Mouse (Mus musculus) neural tube, embryonic 12.5 days (tissue): ENCODE measurements at regions not wholly inside any gene's neighbourhood (a gene's known extent, or its start where the extent isn't known, plus 50 kb on each side); places are given as distances from the start of the nearest gene placed in this dataset.

ENCODE experiments used
- ATAC-seq: fragments of 200-750 bp; cut with Nextera tagmentation; 2 replicates; pipeline ENCODE4 v1.8.0; 2017; ENCODE audit warnings: low read depth, mild to moderate bottlenecking, moderate TSS enrichment, moderate library complexity; ENCODE audit not compliant: low FRiP score
- H3K27ac ChIP-seq: fragments of 300-500 bp; sonication (generic); 2 replicates; pipeline ENCODE4 v1.5.1; 2016
- H3K27me3 ChIP-seq: fragments of 300-500 bp; sonication (generic); replicated peaks from 2 replicates; pipeline ENCODE4 v1.6.1; 2016; ENCODE audit warnings: mild to moderate bottlenecking
- H3K36me3 ChIP-seq: fragments of 300-500 bp; sonication (generic); 2 replicates; pipeline ENCODE4 v1.6.1; 2016; ENCODE audit warnings: mild to moderate bottlenecking
- H3K4me1 ChIP-seq: fragments of 300-500 bp; sonication (generic); 2 replicates; pipeline ENCODE4 v1.6.1; 2016
- H3K4me2 ChIP-seq: fragments of 300-500 bp; sonication (generic); replicated peaks from 2 replicates; pipeline ENCODE4 v1.6.1; 2016; ENCODE audit warnings: mild to moderate bottlenecking
- H3K4me3 ChIP-seq: fragments of 300-500 bp; sonication (generic); 2 replicates; pipeline ENCODE4 v1.5.1; 2016
- H3K9ac ChIP-seq: fragments of 300-500 bp; sonication (generic); 2 replicates; pipeline ENCODE4 v1.6.1; 2016; ENCODE audit warnings: mild to moderate bottlenecking
- H3K9me3 ChIP-seq: fragments of 300-500 bp; sonication (generic); 2 replicates; pipeline ENCODE4 v1.6.1; 2016; ENCODE audit warnings: mild to moderate bottlenecking
- WGBS: fragments of 180-500 bp; shearing (Covaris S2); methylation state at CpG from one replicate; pipeline ENCODE4 v1.1.7; 2016; 5-methylcytosine and 5-hydroxymethylcytosine counted together

DNA sequence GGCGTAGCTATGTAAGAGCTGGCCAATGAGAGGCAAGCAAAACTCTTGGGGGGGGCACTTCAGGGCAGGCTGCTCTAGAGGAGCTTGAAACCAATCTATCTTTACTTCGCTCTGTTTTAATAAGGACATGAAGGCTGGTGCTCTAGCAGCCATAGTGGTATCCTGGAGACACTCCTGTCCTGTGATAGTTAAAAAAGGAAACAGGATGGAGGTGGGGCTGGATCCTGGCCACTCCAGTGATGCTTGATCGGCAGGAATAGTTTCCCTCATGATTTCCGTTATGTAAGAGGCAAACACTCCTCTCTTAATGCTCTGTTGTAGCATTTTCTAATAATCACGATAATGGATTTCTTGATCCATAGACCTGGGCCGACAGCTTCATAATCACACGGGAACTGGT lies 266.1 kb downstream of the Sox9 start:
- Histone ChIP-seq H3K9ac (no peak overlapping the region), H3K36me3 (peaks cover 3% of the 10 kb centered on the region; the same call in 1 of the 2 replicates), H3K9me3 (no peaks in the 10 kb centered on the region), H3K4me1 (peaks cover 28% of the 10 kb centered on the region), H3K4me2 (no peak overlapping the region), H3K4me3 (no peak overlapping the region), H3K27me3 (no peaks in the 10 kb centered on the region), H3K27ac (no peak overlapping the region)
- 89% methylated on average over 7 of the region's 7 CpGs for WGBS
- no peak for ATAC-seq

DNA sequence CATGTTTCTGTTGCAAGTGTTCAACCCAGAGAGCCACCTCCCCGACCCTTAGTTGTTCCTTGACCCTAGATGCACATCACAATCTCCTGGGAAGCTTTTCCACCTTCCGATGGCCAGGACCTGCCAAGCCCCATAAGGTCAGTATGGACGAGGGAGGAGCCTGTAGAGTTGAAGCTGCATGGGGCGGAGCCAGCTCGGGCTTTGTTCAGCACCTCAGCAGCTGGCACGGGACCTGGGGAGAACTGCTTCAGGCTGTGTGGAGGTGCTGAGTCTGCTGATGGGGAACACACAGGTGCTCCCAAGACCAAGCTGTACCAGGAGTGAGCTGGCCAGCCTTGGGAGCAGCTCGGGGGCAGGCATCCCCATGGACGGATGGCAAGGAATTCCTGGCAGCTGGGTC lies 267.6 kb downstream of the Sox9 start:
- WGBS: 51% methylated on average over 8 of the region's 8 CpGs
- no peaks in the 10 kb centered on the region; the same call in 1 of the 2 replicates for H3K36me3 ChIP-seq
- H3K4me2 ChIP-seq: no peak overlapping the region
- no peak overlapping the region for H3K9ac ChIP-seq
- no peak for ATAC-seq
- no peaks in the 10 kb centered on the region for H3K27me3 ChIP-seq
- no peak overlapping the region for H3K4me3 ChIP-seq
- peaks cover 28% of the 10 kb centered on the region for H3K4me1 ChIP-seq
- no peaks in the 10 kb centered on the region for H3K9me3 ChIP-seq
- no peak overlapping the region for H3K27ac ChIP-seq

DNA sequence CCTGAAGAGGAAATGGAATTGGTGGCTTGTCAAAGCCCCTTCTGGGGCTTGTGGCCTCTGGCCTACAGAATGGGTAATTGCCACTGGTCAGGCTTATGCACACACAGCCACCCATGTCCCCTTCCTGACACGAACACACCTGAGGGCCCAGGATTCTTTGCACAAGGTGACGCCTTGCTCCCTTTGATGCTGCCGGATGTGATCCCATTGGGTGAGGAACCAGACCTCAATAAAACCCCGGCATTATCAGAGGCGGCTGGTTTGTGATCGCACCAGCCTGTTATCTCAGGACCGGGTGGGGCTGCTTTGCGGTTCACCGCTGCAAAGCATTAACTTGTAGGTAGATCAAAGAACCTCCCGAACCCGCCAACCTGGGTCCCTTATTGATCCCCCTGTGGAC lies 270.5 kb downstream of the Sox9 start:
- no peaks in the 10 kb centered on the region; the same call in 1 of the 2 replicates for H3K36me3 ChIP-seq
- 95% methylated on average over 11 of the region's 11 CpGs for WGBS
- no peaks in the 10 kb centered on the region for H3K9me3 ChIP-seq
- no peak overlapping the region for H3K9ac ChIP-seq
- no peaks in the 10 kb centered on the region for H3K27me3 ChIP-seq
- H3K27ac ChIP-seq: no peak overlapping the region
- H3K4me1 ChIP-seq: peaks cover 21% of the 10 kb centered on the region
- H3K4me3 ChIP-seq: no peak overlapping the region
- no peak overlapping the region for H3K4me2 ChIP-seq
- no peak for ATAC-seq

DNA sequence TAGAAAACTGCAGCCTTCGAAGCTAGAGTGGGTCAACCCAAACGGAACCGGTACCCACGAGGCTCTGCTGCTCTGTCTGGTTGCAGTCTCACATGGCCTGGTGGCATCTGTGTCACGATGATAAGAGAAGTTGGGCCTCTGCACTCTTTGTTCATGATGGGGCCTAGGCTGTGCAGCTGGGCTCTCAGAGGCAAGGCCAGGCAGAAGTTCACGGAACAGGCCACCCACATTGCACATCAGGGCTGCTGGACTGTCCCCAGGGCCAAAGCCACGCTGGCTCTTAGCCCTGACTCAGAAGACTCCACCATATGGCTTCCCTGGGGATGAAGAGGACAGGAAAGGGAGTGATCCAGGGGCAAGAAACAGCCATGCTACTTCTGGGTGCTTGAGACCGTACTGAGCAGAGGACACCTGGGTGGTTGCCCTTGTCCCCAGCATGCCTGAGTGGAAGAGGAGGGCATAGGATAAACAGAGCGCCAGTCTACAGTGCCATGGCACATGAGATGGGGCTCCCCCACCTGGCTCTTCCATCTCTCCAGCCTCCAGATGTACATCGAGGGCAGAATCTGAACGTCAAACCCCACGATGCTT lies 274.1 kb downstream of the Sox9 start:
- Histone ChIP-seq H3K4me1 (peaks cover 25% of the 10 kb centered on the region), H3K36me3 (no peaks in the 10 kb centered on the region; the same call in 1 of the 2 replicates), H3K27ac (no peak overlapping the region), H3K4me3 (no peak overlapping the region), H3K9me3 (no peaks in the 10 kb centered on the region), H3K27me3 (no peaks in the 10 kb centered on the region), H3K9ac (no peak overlapping the region), H3K4me2 (no peak overlapping the region)
- ATAC-seq: no peak
- 72% methylated on average over 12 of the region's 12 CpGs for WGBS

DNA sequence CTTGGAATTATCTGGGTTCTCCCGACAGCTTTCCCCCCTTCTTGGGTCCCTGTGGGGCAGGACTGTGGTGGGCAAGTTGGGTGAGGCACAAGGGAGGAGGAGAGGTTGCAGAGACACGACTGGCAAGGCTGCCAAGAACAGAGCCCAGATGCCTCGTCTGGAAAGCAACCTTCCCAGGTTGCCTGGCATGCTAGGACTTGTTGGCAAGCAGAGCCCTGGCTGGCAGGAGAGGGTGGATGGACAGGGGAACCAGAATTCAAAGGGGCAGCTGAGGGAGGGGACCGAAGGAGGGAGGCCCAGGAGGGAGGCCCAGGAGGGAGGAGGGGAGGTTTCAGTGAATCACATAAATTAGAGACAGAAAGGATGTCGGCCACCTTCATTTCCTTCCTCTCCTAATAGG lies 274.8 kb downstream of the Sox9 start:
- no peak overlapping the region for H3K4me3 ChIP-seq
- H3K9me3 ChIP-seq: no peaks in the 10 kb centered on the region
- H3K27me3 ChIP-seq: no peaks in the 10 kb centered on the region
- H3K4me1 ChIP-seq: peaks cover 27% of the 10 kb centered on the region
- H3K4me2 ChIP-seq: no peak overlapping the region
- 0 out of 2 replicates have a peak, but pooled peaks have one; percentile 37 for ATAC-seq
- H3K36me3 ChIP-seq: no peaks in the 10 kb centered on the region; the same call in 1 of the 2 replicates
- WGBS: 21% methylated on average over 5 of the region's 5 CpGs
- 0 out of 2 replicates have a peak overlapping the region, but pooled peaks have one; percentile 40 for H3K9ac ChIP-seq
- no peak overlapping the region for H3K27ac ChIP-seq

DNA sequence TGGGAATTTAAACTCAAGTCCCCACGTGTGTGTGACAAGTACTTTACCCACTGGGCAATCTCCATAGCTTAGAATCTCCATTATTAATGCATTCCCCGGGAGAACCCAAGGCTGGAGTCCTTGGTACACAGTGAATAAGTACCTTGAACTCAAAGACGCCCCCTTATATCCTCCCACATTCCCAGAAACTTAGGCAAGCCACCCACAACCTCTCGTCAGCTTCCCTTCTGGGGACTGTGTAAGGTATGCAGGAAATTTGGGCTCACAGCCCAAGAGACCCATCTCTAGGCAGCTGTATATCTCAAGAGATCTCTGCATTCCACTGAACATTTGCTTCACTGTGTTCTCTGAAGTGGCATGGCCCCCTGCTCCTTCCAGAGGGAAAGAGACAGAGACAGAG lies 288.3 kb downstream of the Sox9 start:
- ATAC-seq: no peak
- H3K27me3 ChIP-seq: no peaks in the 10 kb centered on the region
- H3K27ac ChIP-seq: no peak overlapping the region
- H3K9ac ChIP-seq: no peak overlapping the region
- H3K4me3 ChIP-seq: no peak overlapping the region
- WGBS: 89% methylated on average over 4 of the region's 4 CpGs
- H3K4me1 ChIP-seq: peaks cover 10% of the 10 kb centered on the region; the same call in 1 of the 2 replicates
- H3K36me3 ChIP-seq: no peaks in the 10 kb centered on the region
- H3K4me2 ChIP-seq: no peak overlapping the region
- H3K9me3 ChIP-seq: 0 out of 2 replicates have a peak, but pooled peaks cover 6% of the 10 kb centered on the region

DNA sequence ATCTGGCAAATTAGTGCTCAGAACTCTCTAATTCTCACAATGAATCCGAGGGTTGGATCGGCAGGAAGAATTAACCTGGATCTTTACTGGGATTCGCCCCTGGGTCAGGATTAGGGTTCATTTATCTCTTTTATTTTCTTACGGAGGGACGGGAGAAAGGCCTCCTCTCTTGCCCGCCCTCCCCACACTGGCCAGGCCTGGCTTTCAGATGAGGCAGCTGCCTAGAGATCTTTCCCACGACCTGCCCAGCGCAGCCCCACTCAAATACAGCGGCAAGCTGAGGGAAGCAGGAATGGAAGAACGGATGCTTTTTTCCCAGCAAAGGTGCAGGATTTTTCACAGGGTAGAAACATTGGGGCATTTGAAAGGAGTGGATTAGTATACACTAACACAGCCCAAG lies 289.9 kb downstream of the Sox9 start:
- Histone ChIP-seq H3K27ac (no peak overlapping the region), H3K4me2 (no peak overlapping the region)
- ATAC-seq: no peak

DNA sequence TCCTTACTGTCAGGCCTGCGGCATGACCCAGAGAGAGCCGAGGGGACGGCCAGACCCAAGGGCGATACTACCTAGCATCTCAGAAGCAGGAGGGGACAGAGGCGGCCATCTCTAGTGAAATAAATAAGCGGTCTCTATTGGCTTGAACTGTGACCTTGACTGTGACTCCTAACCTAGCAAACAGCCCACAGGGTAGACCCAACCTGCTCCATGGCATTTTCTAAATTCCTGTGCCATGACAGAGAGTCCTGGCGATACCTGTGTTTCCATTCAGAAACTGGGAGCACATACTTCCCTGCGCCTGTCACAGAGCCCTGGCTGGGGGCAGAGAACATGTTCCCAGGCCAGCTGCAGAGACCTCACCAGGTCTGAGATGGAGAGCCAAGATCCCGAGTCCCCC lies 292.3 kb downstream of the Sox9 start:
- peaks cover 8% of the 10 kb centered on the region; the same call in 1 of the 2 replicates for H3K4me1 ChIP-seq
- H3K27me3 ChIP-seq: no peaks in the 10 kb centered on the region
- H3K36me3 ChIP-seq: no peaks in the 10 kb centered on the region
- H3K9me3 ChIP-seq: 0 out of 2 replicates have a peak, but pooled peaks cover 6% of the 10 kb centered on the region
- no peak overlapping the region for H3K4me2 ChIP-seq
- no peak overlapping the region for H3K27ac ChIP-seq
- H3K9ac ChIP-seq: no peak overlapping the region
- 91% methylated on average over 9 of the region's 9 CpGs for WGBS
- H3K4me3 ChIP-seq: no peak overlapping the region
- ATAC-seq: no peak

More for the DNA sequence above, 289.9 kb downstream of the Sox9 start:
- Histone ChIP-seq H3K36me3 (no peaks in the 10 kb centered on the region), H3K9me3 (0 out of 2 replicates have a peak, but pooled peaks cover 6% of the 10 kb centered on the region), H3K27me3 (no peaks in the 10 kb centered on the region), H3K4me1 (peaks cover 8% of the 10 kb centered on the region; the same call in 1 of the 2 replicates), H3K9ac (no peak overlapping the region), H3K4me3 (no peak overlapping the region)
- WGBS: 36% methylated on average over 10 of the region's 10 CpGs

DNA sequence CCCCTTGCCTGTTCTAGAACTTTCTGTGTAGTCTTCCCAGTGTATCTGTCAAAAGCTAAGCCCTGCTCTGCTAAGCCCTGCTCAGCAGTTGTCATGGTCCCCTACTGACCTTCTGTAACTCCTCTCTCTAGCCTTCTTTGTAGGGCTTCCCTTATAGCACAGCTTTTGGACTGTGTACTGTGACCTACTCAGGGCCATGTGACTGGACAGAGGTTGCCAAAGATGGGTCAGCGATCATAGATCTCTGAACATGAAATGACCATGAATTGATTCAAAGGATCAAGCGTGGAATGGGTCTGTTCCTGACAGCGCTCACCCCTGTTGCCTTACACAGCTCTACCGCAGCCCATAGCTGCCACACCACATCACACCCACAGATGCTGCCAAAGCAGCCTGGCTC lies 294.3 kb downstream of the Sox9 start:
- 97% methylated on average over 4 of the region's 4 CpGs for whole genome bisulfite sequencing
- H3K4me3 ChIP-seq: no peak overlapping the region
- no peak for ATAC-seq
- H3K9ac ChIP-seq: no peak overlapping the region
- H3K4me1 ChIP-seq: peaks cover 8% of the 10 kb centered on the region; the same call in 1 of the 2 replicates
- no peak overlapping the region for H3K4me2 ChIP-seq
- H3K27ac ChIP-seq: no peak overlapping the region
- no peaks in the 10 kb centered on the region for H3K36me3 ChIP-seq
- no peaks in the 10 kb centered on the region for H3K27me3 ChIP-seq
- no peaks in the 10 kb centered on the region for H3K9me3 ChIP-seq

DNA sequence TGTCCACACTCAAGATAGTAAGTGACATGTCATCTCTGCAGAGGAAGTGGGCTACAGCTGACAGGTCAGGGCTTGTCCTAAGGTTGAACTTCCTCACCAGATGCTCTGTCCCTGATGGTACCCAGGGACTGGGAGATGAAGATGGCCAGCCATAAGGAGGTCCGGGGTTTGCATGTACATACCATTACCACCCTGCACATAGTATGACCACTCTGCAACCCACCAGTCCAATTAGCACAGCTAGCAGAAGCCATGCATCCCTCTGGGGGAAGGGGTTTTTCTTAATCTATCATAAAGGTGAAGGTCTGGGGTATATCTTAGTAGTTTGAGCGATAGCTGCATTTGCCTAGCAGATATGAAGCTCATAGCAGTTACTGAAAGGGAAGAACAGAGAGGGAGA lies 298.3 kb downstream of the Sox9 start:
- WGBS: 93% methylated on average over 2 of the region's 2 CpGs

DNA sequence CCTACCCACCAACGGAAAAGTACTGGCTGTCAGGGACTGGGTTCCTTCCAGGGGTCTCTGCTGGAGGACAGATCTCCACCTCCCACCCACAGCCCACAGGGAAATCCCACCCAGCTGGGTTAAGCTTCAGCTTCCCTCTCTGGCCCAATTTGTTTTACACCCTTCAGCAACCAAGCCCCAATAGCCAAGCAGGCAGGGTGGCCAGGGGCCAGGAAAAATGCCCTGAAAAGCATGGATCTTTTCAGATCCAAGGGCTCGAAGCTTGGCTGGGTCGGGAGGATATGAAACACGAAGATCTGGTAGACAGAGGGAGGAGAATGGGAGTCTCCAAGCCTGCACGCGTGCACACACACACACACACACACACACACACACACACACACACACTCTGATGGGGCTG lies 302.4 kb downstream of the Sox9 start:
- H3K36me3 ChIP-seq: no peaks in the 10 kb centered on the region
- no peak overlapping the region for H3K4me3 ChIP-seq
- peaks cover 3% of the 10 kb centered on the region for H3K4me1 ChIP-seq
- H3K4me2 ChIP-seq: no peak overlapping the region
- H3K9ac ChIP-seq: no peak overlapping the region
- no peak for ATAC-seq
- 91% methylated on average over 6 of the region's 6 CpGs for WGBS
- H3K27ac ChIP-seq: no peak overlapping the region
- H3K9me3 ChIP-seq: no peaks in the 10 kb centered on the region
- H3K27me3 ChIP-seq: no peaks in the 10 kb centered on the region

More for the DNA sequence above, 298.3 kb downstream of the Sox9 start:
- H3K27me3 ChIP-seq: no peaks in the 10 kb centered on the region
- H3K4me3 ChIP-seq: no peak overlapping the region
- H3K4me1 ChIP-seq: no peaks in the 10 kb centered on the region; the same call in 1 of the 2 replicates
- H3K27ac ChIP-seq: no peak overlapping the region
- no peak overlapping the region for H3K4me2 ChIP-seq
- ATAC-seq: no peak
- no peaks in the 10 kb centered on the region for H3K9me3 ChIP-seq
- H3K9ac ChIP-seq: no peak overlapping the region
- H3K36me3 ChIP-seq: no peaks in the 10 kb centered on the region

DNA sequence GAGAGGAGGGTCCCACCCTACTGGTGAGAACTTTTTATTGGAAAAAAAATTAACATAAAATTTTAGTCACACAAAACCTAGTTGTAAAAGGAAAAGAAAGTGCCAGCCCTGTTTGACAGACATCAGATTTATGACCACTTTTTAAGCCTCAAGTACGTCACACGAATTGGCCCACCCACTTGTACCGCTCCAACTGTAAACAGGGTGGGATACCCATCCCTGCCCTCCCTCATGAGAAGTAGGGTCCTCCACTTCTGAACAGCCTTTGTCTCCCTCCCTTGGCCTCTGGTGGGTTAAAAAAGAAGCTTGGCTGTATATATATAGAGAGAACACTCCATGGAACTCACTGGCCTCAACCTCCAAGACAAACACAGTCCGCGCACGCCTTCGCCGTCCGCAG lies 303.5 kb downstream of the Sox9 start:
- 77% methylated on average over 9 of the region's 9 CpGs for WGBS
- Histone ChIP-seq H3K27ac (no peak overlapping the region), H3K36me3 (no peaks in the 10 kb centered on the region)

DNA sequence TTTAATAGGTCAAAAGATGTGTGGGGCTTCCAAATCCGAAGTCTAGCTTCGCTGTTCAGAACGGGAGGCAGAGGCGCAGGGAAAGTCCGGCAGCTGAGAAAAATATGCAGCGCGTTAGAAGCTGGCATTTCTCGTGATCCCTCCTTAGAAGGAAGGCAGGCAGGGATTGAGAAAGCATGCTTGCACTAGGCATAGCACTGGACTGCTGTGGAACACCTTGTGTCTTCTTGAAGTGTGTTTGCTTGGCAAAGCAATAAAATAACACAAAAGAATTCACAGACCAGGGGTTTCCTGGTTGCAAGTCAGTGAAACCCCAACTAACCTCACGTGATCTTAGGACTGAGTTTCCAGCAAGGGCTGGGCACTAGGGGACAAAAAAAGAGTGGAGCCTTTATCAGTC lies 305.1 kb downstream of the Sox9 start:
- H3K27me3 ChIP-seq: no peaks in the 10 kb centered on the region

More for the DNA sequence above, 303.5 kb downstream of the Sox9 start:
- Histone ChIP-seq H3K4me1 (peaks cover 3% of the 10 kb centered on the region), H3K27me3 (no peaks in the 10 kb centered on the region), H3K9me3 (no peaks in the 10 kb centered on the region), H3K4me2 (no peak overlapping the region), H3K9ac (no peak overlapping the region), H3K4me3 (no peak overlapping the region)
- no peak for ATAC-seq

More for the DNA sequence above, 305.1 kb downstream of the Sox9 start:
- no peaks in the 10 kb centered on the region for H3K9me3 ChIP-seq
- H3K27ac ChIP-seq: no peak overlapping the region
- no peak for ATAC-seq
- H3K4me2 ChIP-seq: no peak overlapping the region
- H3K4me3 ChIP-seq: no peak overlapping the region
- no peak overlapping the region for H3K9ac ChIP-seq
- peaks cover 6% of the 10 kb centered on the region for H3K4me1 ChIP-seq
- H3K36me3 ChIP-seq: no peaks in the 10 kb centered on the region
- WGBS: 72% methylated on average over 9 of the region's 9 CpGs
